Mouse (Mus musculus) myocyte (in vitro differentiated cells): ENCODE results near the gene Zbtb49. TPM values are rescaled to one million over a fixed set of nuclear protein-coding genes. Genes with fewer than 3 reads are reported as not detected.
A peak's percentile ranks its signal among the peaks of the same experiment; 100 is the strongest.

Experiments
- H3K27me3 ChIP-seq: one replicate; pipeline ENCODE4 v1.6.1; 2011; ENCODE audit not compliant: control insufficient read depth, insufficient read depth, insufficient read length
- H3K36me3 ChIP-seq: one replicate; pipeline ENCODE4 v1.6.1; 2011; ENCODE audit not compliant: control insufficient read depth, insufficient read depth
- H3K4me2 ChIP-seq: one replicate; pipeline ENCODE4 v1.6.1; 2011; ENCODE audit warnings: low read depth, control low read depth
- H3K4me3 ChIP-seq: one replicate; pipeline ENCODE4 v1.5.1; 2011; ENCODE audit warnings: mild to moderate bottlenecking, control low read depth, moderate library complexity
- H3K79me2 ChIP-seq: one replicate; pipeline ENCODE4 v1.6.1; 2011; ENCODE audit not compliant: control insufficient read depth, insufficient read depth
- H3ac ChIP-seq: one replicate; pipeline ENCODE4 v1.6.1; 2011; ENCODE audit not compliant: control insufficient read depth, insufficient read length
- CEBPB ChIP-seq: IDR thresholded peaks from 2 replicates; pipeline ENCODE4 v1.6.1; 2011; ENCODE audit warnings: mild to moderate bottlenecking, moderate library complexity; ENCODE audit not compliant: poor library complexity, insufficient read depth, severe bottlenecking
- E2F4 ChIP-seq: IDR thresholded peaks from one replicate; pipeline ENCODE4 v1.6.1; 2011; ENCODE audit warnings: mild to moderate bottlenecking, control low read depth, moderate library complexity; ENCODE audit not compliant: insufficient read depth
- MAX ChIP-seq: IDR thresholded peaks from one replicate; pipeline ENCODE4 v1.6.1; 2011; ENCODE audit warnings: low read depth, mild to moderate bottlenecking, control low read depth
- MYOD1 ChIP-seq, 3 experiments: IDR thresholded peaks; one replicate each; pipeline ENCODE4 v1.6.1; 2011; ENCODE audit warnings: control low read depth in 2 of 3, low read depth in 2 of 3, mild to moderate bottlenecking in 2 of 3, moderate library complexity in 1 of 3; ENCODE audit not compliant: insufficient read length in 2 of 3, control insufficient read depth in 1 of 3
- MYOG ChIP-seq, 3 experiments: IDR thresholded peaks; one replicate each; pipeline ENCODE4 v1.6.1; 2011; ENCODE audit warnings: control low read depth in 2 of 3, low read depth in 2 of 3, mild to moderate bottlenecking in 2 of 3; ENCODE audit not compliant: insufficient read length in 2 of 3, control insufficient read depth in 1 of 3, insufficient read depth in 1 of 3
- POLR2A ChIP-seq: IDR thresholded peaks from one replicate; pipeline ENCODE4 v1.6.1; 2011; ENCODE audit warnings: low read depth, mild to moderate bottlenecking, control low read depth, moderate library complexity; ENCODE audit not compliant: insufficient read length
- POLR2AphosphoS2 ChIP-seq: IDR thresholded peaks from one replicate; pipeline ENCODE4 v1.6.1; 2011; ENCODE audit warnings: low read depth, control low read depth; ENCODE audit not compliant: insufficient read length
- REST ChIP-seq: IDR thresholded peaks from one replicate; pipeline ENCODE4 v1.6.1; 2011; ENCODE audit warnings: mild to moderate bottlenecking, control low read depth, moderate library complexity; ENCODE audit not compliant: insufficient read depth, insufficient read length
- SRF ChIP-seq: IDR thresholded peaks from one replicate; pipeline ENCODE4 v1.6.1; 2011; ENCODE audit warnings: low read depth; ENCODE audit not compliant: control insufficient read depth, insufficient read length
- TCF12 ChIP-seq: IDR thresholded peaks from one replicate; pipeline ENCODE4 v1.6.1; 2011; ENCODE audit warnings: mild to moderate bottlenecking, control low read depth; ENCODE audit not compliant: poor library complexity, insufficient read depth, severe bottlenecking
- TCF3 ChIP-seq: IDR thresholded peaks from one replicate; pipeline ENCODE4 v1.6.1; 2011; ENCODE audit warnings: low read depth, control low read depth; ENCODE audit not compliant: insufficient read length
- USF1 ChIP-seq: IDR thresholded peaks from one replicate; pipeline ENCODE4 v1.6.1; 2011; ENCODE audit warnings: low read depth, mild to moderate bottlenecking, control low read depth, moderate library complexity
- polyA plus RNA-seq: library from polyadenylated mRNA; unstranded; fragments of >200 nt; fragmentation: generic; extraction: Trizol; gene quantifications from one replicate; pipeline ENCODE4 v1.2.1, GENCODE M21; 2012; ENCODE audit warnings: missing spikeins

Gene Zbtb49
- polyA plus RNA-seq, 1 experiment, result 4.5 TPM

- TF ChIP-seq POLR2AphosphoS2 (no peak), MAX (no peak), POLR2A (no peak), REST (no peak), MYOG (IDR thresholded peaks at IDR 0.05; ENCODE audit: control insufficient read depth in 1 of 3, insufficient read depth in 1 of 3, insufficient read length in 2 of 3, low read depth in 2 of 3) (no peak), E2F4 (no peak), CEBPB (no peak), TCF12 (no peak)
- H3K36me3 ChIP-seq, result peaks cover 13% of the 10 kb centered on the region
- H3ac ChIP-seq, result no peak overlapping the region
- no peak overlapping the region for H3K4me2 ChIP-seq
- H3K79me2 ChIP-seq, result no peaks in the 10 kb centered on the region
- H3K27me3 ChIP-seq, result no peaks in the 10 kb centered on the region
- H3K4me3 ChIP-seq, result no peak overlapping the region
Measured at GRCm38 (mm10) chr5:38211691-38212090, 8.6 kb downstream of the Zbtb49 start.

- Histone ChIP-seq H3K79me2 (no peaks in the 10 kb centered on the region), H3K4me2 (no peak overlapping the region), H3K27me3 (no peaks in the 10 kb centered on the region), H3K36me3 (peaks cover 9% of the 10 kb centered on the region), H3K4me3 (no peak overlapping the region), H3ac (no peak overlapping the region)
- TF ChIP-seq MYOG (IDR thresholded peaks at IDR 0.05; ENCODE audit: control insufficient read depth in 1 of 3, insufficient read depth in 1 of 3, insufficient read length in 2 of 3, low read depth in 2 of 3) (peak in 1 of 3 experiments; percentile 12), MYOD1 (IDR thresholded peaks at IDR 0.05; ENCODE audit: control insufficient read depth in 1 of 3, insufficient read length in 2 of 3, low read depth in 2 of 3) (peak in 1 of 3 experiments; percentile 42), TCF3 (no peak), POLR2AphosphoS2 (no peak), TCF12 (no peak)
Measured at GRCm38 (mm10) chr5:38208985-38209384, 11.3 kb downstream of the Zbtb49 start.

GRCm38 (mm10) chr5:38205303-38205726, 14.9 kb downstream of the Zbtb49 start:
- Histone ChIP-seq H3K4me2 (no peak overlapping the region), H3K79me2 (no peaks in the 10 kb centered on the region), H3ac (no peak overlapping the region), H3K4me3 (no peak overlapping the region), H3K36me3 (peaks cover 6% of the 10 kb centered on the region), H3K27me3 (no peaks in the 10 kb centered on the region)
- TF ChIP-seq MYOD1 (IDR thresholded peaks at IDR 0.05; ENCODE audit: control insufficient read depth in 1 of 3, insufficient read length in 2 of 3, low read depth in 2 of 3) (no peak), TCF12 (no peak), POLR2A (no peak), TCF3 (no peak), USF1 (no peak), REST (no peak), CEBPB (no peak), E2F4 (no peak), MAX (no peak), POLR2AphosphoS2 (no peak), MYOG (IDR thresholded peaks at IDR 0.05; ENCODE audit: control insufficient read depth in 1 of 3, insufficient read depth in 1 of 3, insufficient read length in 2 of 3, low read depth in 2 of 3) (no peak), SRF (no peak)

DNA sequence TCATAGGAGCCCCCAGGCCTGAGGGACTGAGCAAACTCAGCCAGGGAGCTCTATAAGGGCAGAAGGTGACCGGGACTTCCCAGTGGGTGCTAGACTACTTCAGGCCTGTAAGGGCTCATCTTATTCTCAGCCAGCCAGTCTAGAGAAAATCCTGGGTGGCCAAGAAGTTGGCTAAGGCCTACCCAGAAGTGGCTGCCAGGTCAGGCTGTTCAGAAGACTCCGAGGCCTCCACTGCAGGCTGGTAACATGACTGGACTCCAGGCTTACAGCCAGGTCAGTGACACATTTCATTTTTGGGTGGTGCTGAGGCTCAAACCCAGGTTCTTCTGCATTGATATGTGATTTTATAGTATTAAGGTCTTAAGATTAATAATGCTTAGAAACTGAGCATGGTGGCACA, 20.6 kb downstream of the Zbtb49 start:
- no peaks in the 10 kb centered on the region for H3K79me2 ChIP-seq
- TF ChIP-seq POLR2A, result no peak
- TF ChIP-seq MYOG (IDR thresholded peaks at IDR 0.05; ENCODE audit: control insufficient read depth in 1 of 3, insufficient read depth in 1 of 3, insufficient read length in 2 of 3, low read depth in 2 of 3), result no peak
- TF ChIP-seq USF1, result no peak
- TF ChIP-seq TCF12, result no peak
- TF ChIP-seq E2F4, result no peak
- no peak for TF ChIP-seq MYOD1 (IDR thresholded peaks at IDR 0.05; ENCODE audit: control insufficient read depth in 1 of 3, insufficient read length in 2 of 3, low read depth in 2 of 3)
- TF ChIP-seq CEBPB, result no peak
- no peak for TF ChIP-seq TCF3
- TF ChIP-seq SRF, result no peak
- TF ChIP-seq REST, result no peak
- TF ChIP-seq POLR2AphosphoS2, result no peak
- TF ChIP-seq MAX, result no peak
- peaks cover 3% of the 10 kb centered on the region for H3K36me3 ChIP-seq
- H3ac ChIP-seq, result no peak overlapping the region
- no peak overlapping the region for H3K4me3 ChIP-seq
- H3K27me3 ChIP-seq, result no peaks in the 10 kb centered on the region
- H3K4me2 ChIP-seq, result no peak overlapping the region

DNA sequence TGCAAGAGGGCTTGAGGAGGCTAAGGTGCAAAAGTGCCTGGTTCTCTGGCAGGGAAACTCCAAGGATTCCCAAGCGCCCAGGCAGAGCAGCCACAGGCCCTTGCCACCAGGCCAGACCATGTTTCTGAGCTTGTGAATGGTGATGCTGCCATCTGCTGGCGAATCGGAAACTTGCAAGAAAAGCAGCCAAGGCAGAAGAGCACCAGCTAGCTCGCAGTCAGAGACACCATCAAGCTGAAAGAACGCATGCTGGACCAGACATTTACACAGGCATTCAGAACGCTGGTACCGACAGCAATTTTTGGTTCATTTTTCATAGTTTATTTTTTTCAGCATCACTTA, 22.8 kb downstream of the Zbtb49 start:
- Histone ChIP-seq H3ac (no peak overlapping the region), H3K79me2 (no peaks in the 10 kb centered on the region), H3K36me3 (no peaks in the 10 kb centered on the region), H3K27me3 (no peaks in the 10 kb centered on the region), H3K4me2 (no peak overlapping the region), H3K4me3 (no peak overlapping the region)
- TF ChIP-seq CEBPB (no peak), MYOD1 (IDR thresholded peaks at IDR 0.05; ENCODE audit: control insufficient read depth in 1 of 3, insufficient read length in 2 of 3, low read depth in 2 of 3) (no peak), TCF12 (no peak), POLR2A (no peak), REST (no peak), MYOG (IDR thresholded peaks at IDR 0.05; ENCODE audit: control insufficient read depth in 1 of 3, insufficient read depth in 1 of 3, insufficient read length in 2 of 3, low read depth in 2 of 3) (no peak), E2F4 (no peak), MAX (no peak)
